Mouse (Mus musculus) hindbrain, embryonic 16.5 days (tissue): Measurements from ENCODE around the gene Map2k4. TPM values are rescaled to one million over a fixed set of nuclear protein-coding genes. Genes with fewer than 3 reads are reported as not detected.

Experiments used
- ATAC-seq: fragments of 200-750 bp; cut with Nextera tagmentation; 2 replicates; pipeline ENCODE4 v1.8.0; 2017; ENCODE audit warnings: moderate TSS enrichment, moderate library complexity
- H3K27ac ChIP-seq: fragments of 300-500 bp; sonication (generic); 2 replicates; pipeline ENCODE4 v1.5.1; 2014; ENCODE audit warnings: low read depth, mild to moderate bottlenecking, control low read depth, low read length, moderate library complexity
- H3K27me3 ChIP-seq: fragments of 300-500 bp; sonication (generic); replicated peaks from 2 replicates; pipeline ENCODE4 v1.6.1; 2014; ENCODE audit warnings: low read length; ENCODE audit not compliant: control insufficient read depth, insufficient read depth
- H3K36me3 ChIP-seq: fragments of 300-500 bp; sonication (generic); 2 replicates; pipeline ENCODE4 v1.6.1; 2014; ENCODE audit warnings: mild to moderate bottlenecking, low read length, moderate library complexity, mixed read lengths; ENCODE audit not compliant: control insufficient read depth, insufficient read depth
- H3K4me1 ChIP-seq: fragments of 300-500 bp; sonication (generic); 2 replicates; pipeline ENCODE4 v1.6.1; 2014; ENCODE audit warnings: low read depth, low read length; ENCODE audit not compliant: control insufficient read depth, insufficient read depth
- H3K4me2 ChIP-seq: fragments of 300-500 bp; sonication (generic); 2 replicates; pipeline ENCODE4 v1.6.1; 2014; ENCODE audit warnings: mild to moderate bottlenecking, low read length, control low read depth, moderate library complexity
- H3K4me3 ChIP-seq: fragments of 300-500 bp; sonication (generic); 2 replicates; pipeline ENCODE4 v1.5.1; 2014; ENCODE audit warnings: mild to moderate bottlenecking, low read length, control low read depth, moderate library complexity
- H3K9ac ChIP-seq: fragments of 300-500 bp; sonication (generic); 2 replicates; pipeline ENCODE4 v1.6.1; 2014; ENCODE audit warnings: low read depth, mild to moderate bottlenecking, control low read depth, low read length, moderate library complexity
- H3K9me3 ChIP-seq: fragments of 300-500 bp; sonication (generic); 2 replicates; pipeline ENCODE4 v1.6.1; 2014; ENCODE audit warnings: mild to moderate bottlenecking, low read length, moderate library complexity; ENCODE audit not compliant: control insufficient read depth
- WGBS: fragments of 180-500 bp; shearing (Covaris S2); extraction: QIAGEN DNeasy Blood & Tissue Kit; methylation state at CpG from one replicate; pipeline ENCODE4 v1.1.7; 2014; 5-methylcytosine and 5-hydroxymethylcytosine counted together
- polyA plus RNA-seq: library from polyadenylated mRNA; unstranded; fragments of >200 nt; fragmentation: Nextera tagmentation; extraction: Ambion mirVana; gene quantifications from 2 replicates; pipeline ENCODE4 v1.2.1, GENCODE M21; 2015

The Map2k4 gene
- polyA plus RNA-seq, result 112 and 118 TPM in 2 replicates

DNA sequence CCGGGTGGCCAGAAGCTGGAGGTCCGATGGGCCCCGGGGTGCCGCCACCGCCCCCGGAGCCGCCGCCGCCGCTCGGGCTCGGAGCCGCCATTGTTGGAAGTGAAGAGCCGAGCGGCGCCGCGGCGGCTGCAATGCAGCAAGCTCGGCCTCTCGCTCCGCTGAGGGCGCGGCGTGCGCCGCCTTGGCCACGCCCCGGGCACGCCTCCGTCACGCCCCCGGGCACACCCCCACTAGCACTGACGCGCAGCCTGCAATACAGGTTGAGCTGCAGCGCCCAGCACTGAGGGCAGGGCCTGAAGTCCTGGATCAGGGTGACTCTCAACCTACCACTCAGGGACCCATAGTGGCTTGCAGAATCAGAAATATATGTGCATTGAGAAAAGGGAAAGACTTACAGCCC lies at the start of gene Map2k4:
TSS of gene Map2k4 (minus strand) at position 144 of the 400 bp plus-strand sequence.
- Histone ChIP-seq H3K36me3 (no peaks in the 10 kb centered on the region), H3K27ac (peak within 1 kb of the TSS; percentile 94), H3K9me3 (no peaks in the 10 kb centered on the region), H3K4me3 (peak within 1 kb of the TSS; percentile 97), H3K4me1 (peaks cover 14% of the 10 kb centered on the region), H3K4me2 (peak within 1 kb of the TSS; percentile 79), H3K27me3 (no peaks in the 10 kb centered on the region), H3K9ac (peak within 1 kb of the TSS; percentile 100)
- ATAC-seq, result peak; percentile 99
- WGBS, result 0% methylated on average over 31 of the region's 36 CpGs

DNA sequence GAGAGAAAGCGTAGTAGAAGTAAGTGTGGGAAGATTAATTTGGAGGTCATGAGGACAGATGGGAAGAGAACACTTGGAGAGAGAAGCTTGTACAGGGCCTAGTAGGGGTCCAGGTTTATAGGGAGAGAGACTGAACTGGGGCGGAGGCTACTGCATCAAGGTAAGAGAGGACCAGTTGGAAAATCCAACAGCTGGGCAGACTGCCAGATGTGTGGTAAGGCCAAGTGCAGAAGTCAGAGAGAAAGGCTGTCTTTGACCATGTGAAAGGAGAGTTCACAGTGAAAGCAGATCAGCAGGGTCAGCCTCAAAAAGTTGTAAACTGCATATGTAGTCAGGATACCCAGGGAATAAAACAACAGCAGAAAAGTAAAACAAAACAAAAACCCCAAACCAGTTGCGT lies 36.5 kb upstream of the Map2k4 start:
- Histone ChIP-seq H3K4me2 (no peak overlapping the region), H3K27ac (no peak overlapping the region), H3K9ac (no peak overlapping the region), H3K4me3 (no peak overlapping the region), H3K4me1 (no peaks in the 10 kb centered on the region), H3K36me3 (peaks cover 9% of the 10 kb centered on the region), H3K27me3 (no peaks in the 10 kb centered on the region), H3K9me3 (no peaks in the 10 kb centered on the region)
- no peak for ATAC-seq
- 88% methylated on average over 3 of the region's 3 CpGs for WGBS

DNA sequence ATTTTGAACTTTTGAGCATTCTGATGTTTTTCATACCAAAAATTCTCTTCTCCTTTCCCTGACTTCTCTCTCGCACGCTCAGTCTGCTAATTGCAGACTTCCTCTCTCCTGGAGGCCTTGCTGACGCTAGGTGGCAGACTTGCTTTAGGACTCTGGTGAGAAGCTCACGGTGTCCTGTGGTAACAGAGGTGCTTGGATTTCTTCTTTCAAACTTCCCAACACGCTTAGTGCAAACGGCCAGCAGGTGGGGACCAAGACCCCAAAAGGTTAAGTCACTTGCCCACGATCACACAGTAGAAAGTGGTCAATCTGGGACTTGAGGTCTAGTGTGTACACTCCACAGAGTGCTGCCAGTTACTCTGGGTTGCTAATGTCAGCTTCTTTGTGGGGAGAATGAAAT lies 32.8 kb upstream of the Map2k4 start:
- Histone ChIP-seq H3K4me1 (no peaks in the 10 kb centered on the region), H3K27me3 (no peaks in the 10 kb centered on the region), H3K9me3 (no peaks in the 10 kb centered on the region), H3K36me3 (peaks cover 2% of the 10 kb centered on the region), H3K4me2 (no peak overlapping the region), H3K27ac (no peak overlapping the region), H3K9ac (no peak overlapping the region), H3K4me3 (no peak overlapping the region)
- ATAC-seq, result peak; percentile 82
- 9% methylated on average over 7 of the region's 7 CpGs for WGBS

DNA sequence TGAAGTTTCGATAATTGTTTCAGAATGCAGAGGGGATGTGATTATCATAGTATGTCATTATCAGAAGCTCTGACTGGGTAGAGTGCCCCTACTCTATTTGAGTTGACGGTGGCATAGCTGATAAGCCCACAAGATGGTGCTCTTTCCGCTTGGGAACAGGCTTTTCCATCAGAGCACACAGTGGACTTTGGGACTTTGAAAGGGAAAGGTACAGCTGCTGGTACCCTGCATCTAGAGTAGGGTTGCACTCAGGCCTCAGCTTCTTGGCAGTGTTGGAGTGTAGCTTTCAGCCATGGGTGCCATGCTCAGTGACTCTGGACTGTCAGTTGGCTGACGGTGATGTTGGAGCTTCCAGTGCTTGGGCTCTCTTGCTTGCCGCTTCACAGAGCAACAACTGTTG lies 32.2 kb upstream of the Map2k4 start:
- WGBS, result 65% methylated on average over 5 of the region's 5 CpGs
- H3K4me2 ChIP-seq, result no peak overlapping the region
- H3K4me3 ChIP-seq, result no peak overlapping the region
- H3K4me1 ChIP-seq, result no peaks in the 10 kb centered on the region
- no peak overlapping the region for H3K27ac ChIP-seq
- ATAC-seq, result no peak
- H3K36me3 ChIP-seq, result peaks cover 2% of the 10 kb centered on the region
- no peaks in the 10 kb centered on the region for H3K27me3 ChIP-seq
- H3K9ac ChIP-seq, result no peak overlapping the region
- no peaks in the 10 kb centered on the region for H3K9me3 ChIP-seq

DNA sequence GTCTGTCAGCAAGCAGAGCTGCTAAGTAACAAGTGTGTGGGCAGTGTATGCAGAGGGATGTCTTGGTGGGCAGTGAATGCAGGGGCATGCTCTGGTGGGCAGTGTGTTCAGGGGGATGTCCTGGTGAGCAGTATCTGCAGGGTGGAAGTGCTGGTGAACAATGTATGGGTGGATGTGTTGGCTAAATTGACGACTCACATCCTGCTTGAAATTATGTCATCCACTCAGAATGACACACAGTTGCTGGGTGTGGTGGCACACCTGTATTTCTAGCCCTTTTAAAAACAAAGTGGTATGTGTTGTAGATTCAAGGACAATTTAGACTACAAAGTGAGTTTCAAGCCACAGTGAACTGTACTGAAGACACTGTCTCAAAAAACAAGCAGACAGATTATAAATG lies 30.1 kb upstream of the Map2k4 start:
- H3K4me2 ChIP-seq, result no peak overlapping the region
- 81% methylated on average over 1 of the region's 1 CpGs for WGBS
- H3K4me3 ChIP-seq, result no peak overlapping the region
- H3K4me1 ChIP-seq, result no peaks in the 10 kb centered on the region
- peaks cover 10% of the 10 kb centered on the region for H3K36me3 ChIP-seq
- H3K27me3 ChIP-seq, result no peaks in the 10 kb centered on the region
- H3K9me3 ChIP-seq, result no peaks in the 10 kb centered on the region
- H3K27ac ChIP-seq, result no peak overlapping the region
- no peak for ATAC-seq
- H3K9ac ChIP-seq, result no peak overlapping the region

DNA sequence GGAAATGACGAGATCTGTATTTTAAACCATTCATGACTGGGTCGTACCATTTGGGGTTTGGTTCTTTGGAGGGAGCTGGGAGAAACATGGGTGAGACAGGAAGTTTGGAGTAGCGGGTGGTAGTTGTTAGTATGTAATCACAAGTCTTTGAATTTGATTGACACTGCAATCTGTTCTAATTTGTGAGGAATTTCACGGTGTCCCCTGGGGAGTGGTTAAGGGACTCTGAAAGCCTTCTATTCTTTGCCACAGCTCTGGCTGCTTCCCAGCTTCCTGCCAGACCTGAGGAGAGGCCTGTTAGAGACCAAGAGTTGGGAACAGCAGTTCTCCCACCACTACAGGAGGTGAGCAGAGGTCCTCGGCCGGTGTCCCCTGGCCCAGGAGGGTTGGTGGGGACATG lies 28.1 kb upstream of the Map2k4 start:
- H3K4me1 ChIP-seq, result peaks cover 4% of the 10 kb centered on the region; the same call in 1 of the 2 replicates
- H3K27ac ChIP-seq, result no peak overlapping the region
- ATAC-seq, result no peak
- H3K4me2 ChIP-seq, result no peak overlapping the region
- no peak overlapping the region for H3K4me3 ChIP-seq
- H3K9me3 ChIP-seq, result no peaks in the 10 kb centered on the region
- H3K36me3 ChIP-seq, result peaks cover 10% of the 10 kb centered on the region
- no peaks in the 10 kb centered on the region for H3K27me3 ChIP-seq
- H3K9ac ChIP-seq, result no peak overlapping the region
- 53% methylated on average over 6 of the region's 6 CpGs for WGBS

DNA sequence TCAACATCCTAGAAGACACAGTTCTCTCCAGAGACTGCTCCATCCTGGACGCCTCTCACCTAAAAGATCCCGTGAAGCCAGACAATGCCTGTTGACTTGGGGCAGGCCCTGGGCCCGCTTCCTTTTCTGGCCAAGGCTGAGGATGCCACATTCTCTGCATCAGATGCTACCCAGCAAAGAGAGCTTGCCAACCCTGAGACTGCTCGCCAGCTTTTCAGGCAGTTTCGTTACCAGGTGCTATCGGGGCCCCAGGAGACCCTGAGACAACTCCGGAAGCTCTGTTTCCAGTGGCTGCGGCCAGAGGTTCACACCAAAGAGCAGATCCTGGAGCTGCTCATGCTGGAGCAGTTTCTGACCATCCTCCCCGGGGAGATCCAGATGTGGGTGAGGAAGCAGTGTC lies 26.3 kb upstream of the Map2k4 start:
- 74% methylated on average over 9 of the region's 9 CpGs for WGBS
- Histone ChIP-seq H3K9ac (no peak overlapping the region), H3K36me3 (peaks cover 10% of the 10 kb centered on the region), H3K4me1 (peaks cover 4% of the 10 kb centered on the region; the same call in 1 of the 2 replicates), H3K27ac (no peak overlapping the region), H3K4me2 (no peak overlapping the region), H3K4me3 (no peak overlapping the region), H3K9me3 (no peaks in the 10 kb centered on the region), H3K27me3 (no peaks in the 10 kb centered on the region)
- no peak for ATAC-seq

DNA sequence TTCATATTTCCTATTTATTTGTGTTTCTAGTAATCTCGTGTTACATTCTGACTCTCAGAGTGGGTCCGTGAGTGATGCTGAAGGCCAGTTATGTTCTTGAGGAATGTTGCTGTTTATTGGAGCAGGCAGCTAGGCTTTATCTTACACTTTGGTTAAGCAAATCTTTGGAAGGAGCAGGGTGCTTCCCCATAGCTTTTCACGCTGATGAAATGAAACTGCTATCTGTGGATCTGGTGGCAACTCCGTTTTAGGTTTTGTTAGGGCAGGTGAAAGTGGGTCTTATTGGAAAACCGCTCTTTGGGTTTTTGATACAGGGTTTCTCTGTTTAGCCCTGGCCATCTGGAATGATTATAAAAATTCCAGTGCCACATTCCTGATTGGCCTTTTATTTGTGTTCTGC lies 24.0 kb upstream of the Map2k4 start:
- 20% methylated on average over 5 of the region's 5 CpGs for WGBS
- no peak overlapping the region for H3K9ac ChIP-seq
- no peak overlapping the region for H3K27ac ChIP-seq
- H3K27me3 ChIP-seq, result no peaks in the 10 kb centered on the region
- H3K4me1 ChIP-seq, result peaks cover 9% of the 10 kb centered on the region
- no peak for ATAC-seq
- H3K4me2 ChIP-seq, result no peak overlapping the region
- peaks cover 8% of the 10 kb centered on the region; the same call in 1 of the 2 replicates for H3K36me3 ChIP-seq
- H3K4me3 ChIP-seq, result no peak overlapping the region
- H3K9me3 ChIP-seq, result no peaks in the 10 kb centered on the region

DNA sequence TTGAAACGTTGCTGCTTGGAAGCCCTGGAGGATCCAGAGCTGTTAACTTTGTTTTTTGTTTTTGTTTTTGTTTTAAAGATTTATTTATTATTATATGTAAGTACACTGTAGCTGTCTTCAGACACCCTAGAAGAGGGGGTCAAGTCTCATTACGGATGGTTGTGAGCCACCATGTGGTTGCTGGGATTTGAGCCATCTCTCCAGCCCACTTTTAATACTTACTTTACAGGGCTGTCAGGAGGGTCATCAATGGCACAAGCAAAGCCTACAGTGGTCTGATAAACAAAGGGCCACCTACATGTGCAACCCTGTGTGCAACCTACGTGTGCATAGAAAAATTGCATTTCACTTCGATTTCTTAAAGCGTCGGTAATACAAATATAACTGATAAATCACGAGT lies 19.5 kb upstream of the Map2k4 start:
- H3K9ac ChIP-seq, result peak overlapping the region; percentile 81
- no peaks in the 10 kb centered on the region for H3K36me3 ChIP-seq
- H3K27me3 ChIP-seq, result no peaks in the 10 kb centered on the region
- no peaks in the 10 kb centered on the region for H3K9me3 ChIP-seq
- peaks cover 13% of the 10 kb centered on the region for H3K4me1 ChIP-seq
- peak overlapping the region; percentile 63 for H3K4me3 ChIP-seq
- H3K27ac ChIP-seq, result no peak overlapping the region; the same call in 1 of the 2 replicates
- WGBS, result 47% methylated on average over 7 of the region's 7 CpGs
- H3K4me2 ChIP-seq, result peak overlapping the region; percentile 64
- ATAC-seq, result peak; percentile 7; the same call in 1 of the 2 replicates
